Mouse (Mus musculus) heart, embryonic 13.5 days (tissue): ENCODE results near the gene Car4. TPM values are rescaled to one million over a fixed set of nuclear protein-coding genes. Genes with fewer than 3 reads are reported as not detected.

Experiments used
- ATAC-seq: fragments of 200-750 bp; cut with Nextera tagmentation; 2 replicates; pipeline ENCODE4 v1.8.0; 2017; ENCODE audit warnings: moderate TSS enrichment; ENCODE audit not compliant: insufficient number of reproducible peaks, low FRiP score, low TSS enrichment; ENCODE audit errors: extremely low read depth
- H3K27ac ChIP-seq: fragments of 300-500 bp; sonication (generic); replicated peaks from 2 replicates; pipeline ENCODE4 v1.5.1; 2015; ENCODE audit warnings: moderate library complexity, mild to moderate bottlenecking, inconsistent platforms
- H3K27me3 ChIP-seq: fragments of 300-500 bp; sonication (generic); replicated peaks from 2 replicates; pipeline ENCODE4 v1.6.1; 2015; ENCODE audit warnings: mild to moderate bottlenecking, inconsistent platforms
- H3K36me3 ChIP-seq: fragments of 300-500 bp; sonication (generic); 2 replicates; pipeline ENCODE4 v1.6.1; 2015; ENCODE audit warnings: mild to moderate bottlenecking, inconsistent platforms
- H3K4me1 ChIP-seq: fragments of 300-500 bp; sonication (generic); 2 replicates; pipeline ENCODE4 v1.6.1; 2015; ENCODE audit warnings: inconsistent platforms
- H3K4me2 ChIP-seq: fragments of 300-500 bp; sonication (generic); 2 replicates; pipeline ENCODE4 v1.6.1; 2015; ENCODE audit warnings: inconsistent platforms, mild to moderate bottlenecking, moderate library complexity
- H3K4me3 ChIP-seq: fragments of 300-500 bp; sonication (generic); 2 replicates; pipeline ENCODE4 v1.5.1; 2015; ENCODE audit warnings: moderate library complexity, mild to moderate bottlenecking, inconsistent platforms
- H3K9ac ChIP-seq: fragments of 300-500 bp; sonication (generic); 2 replicates; pipeline ENCODE4 v1.6.1; 2015; ENCODE audit warnings: inconsistent platforms, mild to moderate bottlenecking, moderate library complexity
- H3K9me3 ChIP-seq: fragments of 300-500 bp; sonication (generic); 2 replicates; pipeline ENCODE4 v1.6.1; 2016; ENCODE audit warnings: inconsistent platforms
- WGBS: fragments of 180-500 bp; shearing (Covaris S2); methylation state at CpG from one replicate; pipeline ENCODE4 v1.1.7; 2015; ENCODE audit warnings: mixed read lengths; 5-methylcytosine and 5-hydroxymethylcytosine counted together
- polyA plus RNA-seq: library from polyadenylated mRNA; unstranded; fragments of >200 nt; fragmentation: Nextera tagmentation; extraction: Ambion mirVana; gene quantifications from 2 replicates; pipeline ENCODE4 v1.2.1, GENCODE M21; 2015

Car4 gene
- polyA plus RNA-seq, 1 experiment from 2014 or later: 2.5 TPM

DNA sequence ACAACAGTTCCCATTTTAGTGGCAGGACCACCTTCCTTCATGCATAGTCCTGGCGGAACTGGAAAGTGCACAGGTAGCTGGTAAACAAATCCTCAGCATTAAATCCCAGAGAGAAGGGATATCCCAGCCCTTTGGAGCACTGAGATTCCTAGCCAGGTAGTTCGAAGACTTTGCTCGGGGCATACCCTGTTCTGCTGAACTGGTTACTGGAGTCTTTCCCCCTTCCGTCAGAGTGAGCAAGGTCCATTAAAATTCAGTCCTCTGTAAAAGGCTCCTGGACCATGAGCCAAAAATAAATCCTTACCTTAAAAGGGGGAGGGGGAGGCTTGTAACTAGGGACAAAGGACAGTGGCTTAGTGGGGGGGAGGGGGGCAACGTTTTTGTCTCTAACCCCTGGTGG is 1.6 kb downstream of the Car4 start:
- Histone ChIP-seq H3K4me1 (peaks cover 29% of the 10 kb centered on the region), H3K4me2 (peak overlapping the region; percentile 58), H3K9ac (0 out of 2 replicates have a peak overlapping the region, but pooled peaks have one; percentile 44), H3K27ac (no peak overlapping the region), H3K9me3 (no peaks in the 10 kb centered on the region), H3K36me3 (no peaks in the 10 kb centered on the region), H3K27me3 (peaks cover 49% of the 10 kb centered on the region), H3K4me3 (no peak overlapping the region)
- ATAC-seq: no peak
- 26% methylated on average over 5 of the region's 5 CpGs for WGBS

DNA sequence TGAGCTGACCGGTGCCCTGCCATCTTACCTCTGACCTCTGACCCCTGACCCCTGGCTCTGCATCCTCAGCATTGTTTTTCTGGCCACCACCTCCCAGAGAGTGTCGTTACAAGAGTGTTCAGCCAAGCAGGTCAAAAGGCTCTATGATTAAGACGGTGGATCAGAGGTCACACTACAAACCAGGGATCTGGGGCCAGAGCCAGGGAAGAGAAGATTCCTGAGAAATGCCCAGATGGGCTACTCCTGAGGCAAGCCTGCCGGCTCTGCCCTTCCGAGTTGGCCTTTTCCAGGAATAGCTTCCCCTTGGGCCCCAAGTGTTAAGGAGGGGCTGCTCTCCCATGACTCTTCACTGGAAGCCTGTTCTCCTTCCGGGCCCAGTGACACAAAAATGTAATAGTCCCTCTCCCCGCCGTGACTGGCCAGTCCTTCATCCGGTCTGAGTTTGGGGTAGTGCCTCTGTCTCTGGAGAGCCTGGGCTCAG is 2.2 kb downstream of the Car4 start:
- peaks cover 49% of the 10 kb centered on the region for H3K27me3 ChIP-seq
- H3K9me3 ChIP-seq: no peaks in the 10 kb centered on the region
- H3K4me3 ChIP-seq: peak overlapping the region; percentile 21; the same call in 1 of the 2 replicates
- peaks cover 29% of the 10 kb centered on the region for H3K4me1 ChIP-seq
- H3K9ac ChIP-seq: peak overlapping the region; percentile 44
- peak overlapping the region; percentile 58 for H3K4me2 ChIP-seq
- H3K36me3 ChIP-seq: no peaks in the 10 kb centered on the region
- no peak for ATAC-seq
- no peak overlapping the region for H3K27ac ChIP-seq
- WGBS: 3% methylated on average over 9 of the region's 9 CpGs

DNA sequence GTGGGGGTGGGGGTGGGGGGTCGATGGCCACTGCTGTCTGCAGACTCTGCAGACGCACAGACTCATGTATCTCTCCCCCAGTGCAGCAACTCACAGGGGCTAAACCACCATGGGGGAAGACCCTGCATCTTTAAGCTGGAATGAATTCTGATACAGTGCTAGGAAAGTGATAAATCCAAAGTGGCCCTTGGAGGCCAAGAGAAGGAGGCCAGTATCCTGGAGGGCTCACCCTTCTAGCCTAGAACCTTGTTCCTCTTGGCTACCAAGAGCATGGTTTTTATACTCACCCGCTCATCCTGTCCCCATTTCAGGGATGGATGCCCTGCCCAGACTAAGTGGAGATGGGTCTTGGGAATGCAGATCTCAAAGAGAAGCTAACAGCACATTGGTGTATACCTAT is 2.7 kb downstream of the Car4 start:
- Histone ChIP-seq H3K27ac (no peak overlapping the region), H3K4me2 (peak overlapping the region; percentile 58), H3K4me3 (no peak overlapping the region), H3K27me3 (peaks cover 49% of the 10 kb centered on the region), H3K9me3 (no peaks in the 10 kb centered on the region), H3K4me1 (peaks cover 29% of the 10 kb centered on the region), H3K36me3 (no peaks in the 10 kb centered on the region), H3K9ac (0 out of 2 replicates have a peak overlapping the region, but pooled peaks have one; percentile 44)
- WGBS: 32% methylated on average over 3 of the region's 3 CpGs
- no peak for ATAC-seq

DNA sequence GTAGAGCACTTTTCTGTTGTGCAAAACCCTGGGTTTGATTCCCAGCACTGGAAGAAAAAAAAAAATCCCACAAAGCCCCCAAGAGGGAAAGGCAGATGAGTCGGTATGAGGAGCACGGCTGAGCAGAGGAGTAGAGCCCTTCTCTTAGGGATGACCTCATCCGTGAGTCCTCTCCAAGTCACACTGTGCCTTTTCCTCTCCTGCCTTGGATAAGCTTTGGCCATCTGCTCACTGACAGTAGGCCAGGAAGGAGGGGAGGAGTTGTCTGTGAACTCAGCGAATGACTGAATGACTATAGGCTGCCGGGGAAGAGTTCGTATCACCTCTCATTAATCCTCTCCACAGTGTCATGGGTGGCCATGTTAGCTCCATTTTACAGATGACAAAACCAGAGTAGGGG is 3.2 kb downstream of the Car4 start:
- peaks cover 29% of the 10 kb centered on the region for H3K4me1 ChIP-seq
- ATAC-seq: no peak
- H3K36me3 ChIP-seq: no peaks in the 10 kb centered on the region
- WGBS: 62% methylated on average over 6 of the region's 6 CpGs
- H3K4me3 ChIP-seq: no peak overlapping the region
- H3K4me2 ChIP-seq: no peak overlapping the region
- H3K27ac ChIP-seq: no peak overlapping the region
- peaks cover 48% of the 10 kb centered on the region for H3K27me3 ChIP-seq
- no peak overlapping the region for H3K9ac ChIP-seq
- no peaks in the 10 kb centered on the region for H3K9me3 ChIP-seq

DNA sequence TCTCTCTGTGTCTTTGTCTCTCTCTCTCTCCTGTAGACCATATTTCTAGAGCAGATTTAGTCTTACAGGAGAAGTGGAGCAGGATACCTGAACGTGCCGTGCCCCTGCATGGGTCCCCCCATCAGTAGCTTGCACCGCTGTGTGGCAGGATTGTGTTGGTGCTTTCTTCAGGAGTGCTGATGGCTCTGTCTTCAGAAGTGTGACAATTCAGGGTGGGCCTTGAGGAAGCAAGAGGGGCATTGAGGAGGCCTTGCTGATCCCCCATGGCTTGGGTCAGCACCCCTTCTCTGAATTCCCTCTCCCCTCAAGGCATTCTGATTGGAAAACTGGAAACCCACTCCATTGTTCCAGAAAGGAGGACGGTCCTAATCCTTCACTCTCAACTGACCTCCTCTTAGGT is 4.0 kb downstream of the Car4 start:
- H3K4me1 ChIP-seq: peaks cover 29% of the 10 kb centered on the region
- 91% methylated on average over 4 of the region's 4 CpGs for WGBS
- H3K36me3 ChIP-seq: no peaks in the 10 kb centered on the region
- H3K9ac ChIP-seq: no peak overlapping the region
- ATAC-seq: no peak
- H3K4me3 ChIP-seq: no peak overlapping the region
- H3K27ac ChIP-seq: no peak overlapping the region
- peaks cover 40% of the 10 kb centered on the region for H3K27me3 ChIP-seq
- no peaks in the 10 kb centered on the region for H3K9me3 ChIP-seq
- H3K4me2 ChIP-seq: no peak overlapping the region

DNA sequence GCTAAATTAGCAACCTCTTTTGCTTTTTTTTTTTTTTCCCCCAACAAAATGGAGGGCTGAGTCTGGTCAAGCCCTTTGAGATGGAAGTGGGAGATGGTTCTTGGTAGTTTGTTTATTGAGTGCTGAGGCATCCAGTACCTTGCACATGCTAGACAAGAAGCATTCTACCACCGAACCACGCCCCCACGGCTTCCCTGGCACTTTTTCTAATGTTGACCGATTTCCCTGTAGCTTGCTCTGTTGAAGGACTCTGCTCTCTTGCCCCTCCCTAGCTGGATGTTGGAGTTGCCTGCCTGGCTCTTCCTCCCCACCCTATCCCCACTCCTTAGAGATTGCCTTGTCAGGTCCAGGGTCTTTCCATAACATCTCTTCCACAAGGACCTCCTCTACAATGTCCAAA is 5.0 kb downstream of the Car4 start:
- Histone ChIP-seq H3K36me3 (no peaks in the 10 kb centered on the region), H3K9me3 (no peaks in the 10 kb centered on the region), H3K4me1 (peaks cover 30% of the 10 kb centered on the region), H3K4me2 (no peak overlapping the region), H3K27me3 (peaks cover 30% of the 10 kb centered on the region), H3K27ac (no peak overlapping the region), H3K4me3 (no peak overlapping the region), H3K9ac (no peak overlapping the region)
- 75% methylated on average over 4 of the region's 4 CpGs for WGBS
- no peak for ATAC-seq

DNA sequence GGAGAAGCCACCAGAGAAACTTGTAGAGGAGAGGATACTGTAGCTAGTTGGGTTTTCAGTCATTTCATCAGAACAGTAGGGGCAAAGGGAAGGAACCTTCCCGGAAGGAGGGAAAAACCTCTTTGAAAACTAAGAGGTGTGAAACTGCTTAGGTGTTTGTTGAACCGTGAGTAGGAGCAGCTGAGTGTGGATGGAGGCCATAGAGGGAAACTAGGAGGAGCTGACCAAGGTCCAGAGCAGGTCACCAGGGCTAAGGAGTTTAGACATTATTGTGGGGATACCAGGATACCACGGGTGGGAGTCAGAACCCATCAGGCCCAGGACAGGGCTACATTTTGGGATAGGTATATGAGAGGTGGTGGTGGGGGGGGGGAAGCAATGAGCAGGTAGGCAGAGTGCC is 6.0 kb downstream of the Car4 start:
- 76% methylated on average over 3 of the region's 3 CpGs for WGBS
- Histone ChIP-seq H3K27me3 (peaks cover 20% of the 10 kb centered on the region), H3K27ac (no peak overlapping the region), H3K36me3 (no peaks in the 10 kb centered on the region), H3K9me3 (no peaks in the 10 kb centered on the region), H3K4me1 (peaks cover 27% of the 10 kb centered on the region), H3K4me3 (no peak overlapping the region), H3K4me2 (no peak overlapping the region), H3K9ac (no peak overlapping the region)
- no peak for ATAC-seq

DNA sequence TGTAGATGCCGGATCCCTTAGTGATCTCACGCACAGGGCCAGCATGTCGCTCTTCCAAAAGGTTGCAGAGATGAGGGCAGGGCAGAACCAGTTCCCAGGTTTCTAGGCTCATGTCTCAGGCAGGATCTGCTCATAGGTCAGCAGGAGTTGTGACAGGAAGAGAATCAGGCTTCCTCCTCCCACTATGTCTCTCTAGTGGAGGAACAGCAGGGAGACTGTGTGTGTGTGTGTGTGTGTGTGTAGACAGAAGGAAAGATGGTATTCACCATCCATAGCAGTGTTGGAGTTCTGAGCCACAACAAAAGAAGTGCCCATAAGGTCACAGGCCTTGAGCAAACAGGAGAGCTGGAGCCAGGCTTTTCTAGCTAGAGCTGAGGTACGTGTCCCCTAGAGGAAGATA is 9.1 kb downstream of the Car4 start:
- H3K4me1 ChIP-seq: peaks cover 19% of the 10 kb centered on the region
- H3K9me3 ChIP-seq: no peaks in the 10 kb centered on the region
- no peak overlapping the region for H3K27ac ChIP-seq
- ATAC-seq: no peak
- no peak overlapping the region for H3K4me3 ChIP-seq
- no peaks in the 10 kb centered on the region for H3K27me3 ChIP-seq
- H3K36me3 ChIP-seq: no peaks in the 10 kb centered on the region
- H3K4me2 ChIP-seq: no peak overlapping the region
- H3K9ac ChIP-seq: no peak overlapping the region
- 63% methylated on average over 4 of the region's 4 CpGs for WGBS

DNA sequence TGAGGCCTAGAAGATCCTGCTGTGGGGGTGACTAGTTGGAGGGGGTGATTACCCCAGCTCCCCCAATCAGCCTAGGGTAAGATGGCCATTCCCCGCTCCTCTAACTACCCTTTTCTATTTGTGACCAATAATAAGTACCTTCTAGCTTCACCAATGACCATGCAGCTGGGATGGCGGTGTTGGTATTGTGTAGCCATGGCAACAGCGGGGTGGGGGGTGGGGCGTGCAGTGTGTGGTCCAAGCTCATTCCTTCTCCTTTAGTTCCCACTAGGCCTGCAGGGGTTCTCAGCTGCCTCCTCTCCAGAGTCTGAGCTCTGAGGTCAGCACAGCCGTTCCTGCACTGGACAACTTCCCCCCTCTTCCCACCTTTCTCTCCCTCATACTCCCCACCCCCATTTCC is 9.5 kb downstream of the Car4 start:
- Histone ChIP-seq H3K9ac (no peak overlapping the region), H3K4me3 (no peak overlapping the region), H3K27me3 (no peaks in the 10 kb centered on the region), H3K4me1 (peaks cover 23% of the 10 kb centered on the region), H3K4me2 (no peak overlapping the region), H3K27ac (no peak overlapping the region), H3K9me3 (no peaks in the 10 kb centered on the region), H3K36me3 (no peaks in the 10 kb centered on the region)
- ATAC-seq: no peak
- 34% methylated on average over 5 of the region's 5 CpGs for WGBS

DNA sequence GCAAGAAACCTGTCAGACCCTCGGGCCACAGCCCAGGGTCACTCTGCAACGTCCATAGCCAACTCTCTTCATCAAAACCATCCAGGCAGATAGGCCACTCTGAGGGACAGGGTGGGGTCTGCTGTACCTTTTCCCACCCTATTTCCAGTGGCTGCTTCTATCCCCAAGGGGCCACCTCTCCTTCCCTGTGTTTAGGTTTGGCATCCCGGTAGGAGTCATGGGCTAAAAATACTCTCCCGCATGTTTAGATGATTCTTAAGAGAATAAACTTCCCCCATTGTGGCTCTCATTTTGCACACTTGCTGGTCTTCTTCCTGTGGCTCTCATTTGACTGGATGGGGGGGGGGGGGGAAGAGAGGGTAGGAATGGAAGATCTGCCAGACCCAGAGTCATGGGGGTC is 10.7 kb downstream of the Car4 start:
- Histone ChIP-seq H3K4me1 (peaks cover 23% of the 10 kb centered on the region), H3K4me2 (no peak overlapping the region), H3K36me3 (no peaks in the 10 kb centered on the region), H3K9ac (no peak overlapping the region), H3K9me3 (no peaks in the 10 kb centered on the region), H3K4me3 (no peak overlapping the region), H3K27ac (no peak overlapping the region), H3K27me3 (no peaks in the 10 kb centered on the region)
- no peak for ATAC-seq
- 52% methylated on average over 4 of the region's 4 CpGs for WGBS

DNA sequence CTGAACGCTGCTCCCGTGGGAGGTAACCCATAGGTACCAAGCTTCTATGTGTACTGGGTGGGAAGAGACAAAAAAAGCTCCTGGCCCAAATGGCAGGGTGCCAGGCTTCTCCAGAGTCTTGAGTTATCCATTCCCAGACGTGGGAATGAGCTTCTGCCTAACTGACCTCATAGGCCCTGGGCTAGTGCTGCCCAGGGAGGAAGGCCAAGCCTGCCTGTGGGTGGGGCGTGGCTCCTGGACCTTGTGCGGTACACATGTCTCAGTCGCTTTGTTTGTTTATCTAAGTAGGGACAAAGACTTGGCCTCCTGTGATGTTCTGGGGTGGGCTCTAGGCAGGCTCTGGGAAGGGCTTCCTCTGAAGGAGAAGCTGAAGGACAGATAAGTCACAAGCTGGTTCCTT is 11.2 kb downstream of the Car4 start:
- ATAC-seq: no peak
- Histone ChIP-seq H3K9me3 (no peaks in the 10 kb centered on the region), H3K4me1 (peaks cover 23% of the 10 kb centered on the region), H3K27me3 (no peaks in the 10 kb centered on the region), H3K9ac (no peak overlapping the region), H3K4me2 (no peak overlapping the region), H3K27ac (no peak overlapping the region), H3K4me3 (no peak overlapping the region), H3K36me3 (no peaks in the 10 kb centered on the region)
- 38% methylated on average over 6 of the region's 6 CpGs for WGBS

DNA sequence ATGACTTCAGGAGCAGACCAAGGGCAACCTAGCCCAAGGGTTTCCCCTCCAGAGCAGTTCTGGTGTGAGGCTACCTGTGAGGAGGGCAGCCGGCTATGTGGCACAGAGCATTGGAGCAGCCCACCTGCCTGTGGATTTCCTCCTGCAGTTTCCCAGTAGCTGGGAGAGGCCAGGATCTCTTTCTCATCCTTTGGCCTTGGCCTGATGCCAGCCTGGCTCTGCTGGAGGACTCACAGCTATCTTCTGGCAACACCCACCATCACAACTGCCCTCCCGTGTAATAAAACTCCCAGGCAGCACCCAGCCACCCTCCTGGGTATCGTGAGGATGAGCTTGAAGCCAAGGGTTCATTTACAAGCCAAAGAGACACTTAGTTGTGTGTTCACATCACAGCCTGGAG is 14.5 kb downstream of the Car4 start:
- WGBS: 41% methylated on average over 3 of the region's 3 CpGs
- no peaks in the 10 kb centered on the region for H3K27me3 ChIP-seq
- H3K4me2 ChIP-seq: no peak overlapping the region
- no peak for ATAC-seq
- peaks cover 23% of the 10 kb centered on the region for H3K4me1 ChIP-seq
- no peak overlapping the region for H3K27ac ChIP-seq
- no peaks in the 10 kb centered on the region for H3K9me3 ChIP-seq
- H3K9ac ChIP-seq: no peak overlapping the region
- H3K36me3 ChIP-seq: no peaks in the 10 kb centered on the region
- H3K4me3 ChIP-seq: no peak overlapping the region
